Mouse (Mus musculus): Measurements from ENCODE around the gene Tmem253.

Gene Tmem253

GRCm38 (mm10) chr14:52015445-52016100, at the start of gene Tmem253:
TSS of gene Tmem253 (plus strand) at chr14:52015658.
- peak in 1 of 2 experiments; percentile 46 for DNase-seq

DNA sequence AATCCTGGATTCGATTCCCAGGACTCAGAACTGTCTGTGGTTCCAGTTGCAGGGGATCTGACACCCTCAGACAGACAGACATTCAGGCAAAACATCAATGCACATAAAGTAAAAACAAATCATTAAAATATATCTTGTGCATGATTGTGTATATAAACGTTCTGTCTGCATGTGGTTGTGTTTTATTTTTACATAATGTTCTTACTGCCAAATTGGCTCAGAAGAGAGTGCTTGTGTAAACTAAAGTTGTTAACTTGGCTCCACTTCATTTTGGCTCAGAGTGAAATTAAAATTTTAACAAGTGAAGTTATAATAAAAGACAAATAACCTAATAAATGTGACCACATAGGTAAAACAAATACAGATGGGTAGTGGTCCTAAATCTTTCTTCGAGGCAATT, 48.1 kb upstream of the Tmem253 start:
- DNase-seq = no peak

GRCm38 (mm10) chr14:51979252-51979651, 36.2 kb upstream of the Tmem253 start:
- DNase-seq = no peak

DNA sequence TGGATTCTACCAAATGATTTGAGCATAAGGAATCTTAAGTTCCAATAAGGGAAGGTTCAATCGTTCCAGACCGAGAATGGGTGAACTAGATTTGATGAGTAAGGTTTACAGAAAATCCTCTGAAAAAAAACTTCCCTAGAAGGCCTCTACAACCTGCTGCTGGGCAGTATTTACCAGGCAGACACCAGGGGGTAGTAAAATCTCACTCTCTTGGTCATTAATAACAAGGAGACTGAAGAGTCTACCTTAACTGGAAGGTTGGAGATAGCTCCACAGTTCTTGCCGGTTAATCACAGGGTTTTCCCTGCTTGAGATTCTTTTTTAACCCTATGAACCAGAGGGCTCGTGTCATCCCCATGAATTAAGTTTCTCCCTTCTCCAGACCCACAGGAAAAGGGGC, 32.2 kb upstream of the Tmem253 start:
- DNase-seq = no peak

DNA sequence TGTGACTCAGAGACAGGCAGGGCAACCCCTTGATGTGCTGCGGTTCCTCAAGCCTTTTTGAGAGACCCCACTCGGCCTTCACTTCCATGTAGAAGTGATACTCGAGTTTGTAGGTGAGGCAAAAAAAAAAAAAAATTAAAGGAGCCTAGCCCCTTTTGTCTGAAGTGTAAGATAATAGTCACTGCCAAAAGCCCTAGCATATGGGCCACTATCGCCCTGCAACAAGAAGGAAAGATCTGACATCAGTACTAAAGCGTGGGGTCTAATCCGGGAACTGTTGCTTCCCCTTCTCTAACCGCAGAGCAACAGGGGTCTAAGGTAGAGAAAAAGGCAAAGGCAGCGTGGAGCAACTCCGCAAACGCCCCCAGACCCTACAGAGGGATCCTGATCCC, 31.6 kb upstream of the Tmem253 start:
- no peak for DNase-seq

DNA sequence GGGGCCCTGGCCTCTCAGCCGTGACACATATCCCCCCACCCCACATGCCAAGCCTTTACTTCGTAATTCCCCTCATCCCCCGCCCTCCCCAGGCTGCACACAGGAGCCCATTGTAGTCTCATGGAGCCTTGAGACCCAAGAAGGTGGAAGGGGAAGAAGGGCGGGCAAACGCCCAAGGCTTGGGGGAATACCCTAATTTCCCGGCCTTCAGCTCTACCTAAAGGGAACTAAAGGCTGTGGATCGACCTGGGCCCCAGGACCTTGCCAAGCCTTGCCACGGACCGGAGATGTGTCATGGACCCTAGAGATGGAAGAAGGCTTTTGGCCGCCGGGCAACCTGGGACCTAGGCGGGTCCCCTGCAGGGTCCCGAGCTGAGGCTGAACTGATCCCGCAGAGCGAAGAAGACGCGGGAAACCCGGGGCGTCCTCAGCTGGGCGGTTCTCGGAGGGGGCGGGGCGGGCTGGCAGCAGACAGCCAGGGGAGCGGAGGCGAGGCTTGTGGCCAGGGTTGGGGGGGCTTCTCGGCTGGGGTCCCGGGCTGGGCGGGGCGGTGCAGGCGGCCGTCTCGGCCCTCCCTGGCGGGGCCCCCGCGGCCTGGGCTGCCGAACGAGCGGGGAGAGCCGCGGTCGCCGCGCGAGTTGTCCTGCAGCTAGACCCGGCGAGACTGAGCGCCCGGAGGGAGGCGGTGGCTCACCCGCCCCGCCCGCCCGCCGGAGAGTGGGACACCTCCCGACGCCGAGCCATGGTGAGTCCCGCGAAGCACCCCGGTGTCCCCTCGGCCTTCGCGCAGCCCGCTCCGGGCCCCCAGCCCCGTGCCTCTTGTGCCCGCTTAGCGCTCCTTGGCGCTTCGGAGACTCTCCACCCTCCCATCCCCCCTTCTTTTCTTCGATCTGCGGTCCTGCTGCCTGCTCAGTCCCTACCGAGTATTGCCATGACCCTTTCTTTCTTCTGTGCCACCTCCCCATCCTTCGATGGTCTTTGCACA, 30.9 kb upstream of the Tmem253 start, which contains the start of gene Arhgef40:
TSS of gene Arhgef40 (plus strand) at position 473 of the 985 bp plus-strand sequence.
- DNase-seq = peak; percentile 75 to 82

GRCm38 (mm10) chr14:51985301-51986152, 29.9 kb upstream of the Tmem253 start:
- DNase-seq = peak; percentile 61 to 75

- DNase-seq = no peak
These were observed 29.3 kb upstream of the Tmem253 start for GRCm38 (mm10) chr14:51986153-51986505.

DNA sequence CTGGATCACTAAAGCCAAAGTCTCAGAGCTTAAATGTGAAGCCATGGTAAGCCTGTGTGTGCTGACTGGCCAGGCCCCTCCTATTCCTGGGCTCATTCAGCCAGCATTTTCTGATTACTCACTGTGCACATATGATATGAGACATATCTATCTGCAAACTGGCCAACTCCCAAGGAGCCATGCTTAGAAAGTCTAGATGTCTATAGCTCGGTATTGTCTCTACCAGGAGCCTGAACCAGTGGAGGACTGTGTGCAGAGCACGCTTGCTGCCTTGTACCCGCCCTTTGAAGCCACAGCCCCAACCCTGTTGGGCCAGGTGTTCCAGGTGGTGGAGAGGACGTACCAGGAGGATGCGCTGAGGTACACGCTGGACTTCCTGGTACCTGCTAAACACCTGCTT, 28.3 kb upstream of the Tmem253 start:
- DNase-seq = no peak

DNA sequence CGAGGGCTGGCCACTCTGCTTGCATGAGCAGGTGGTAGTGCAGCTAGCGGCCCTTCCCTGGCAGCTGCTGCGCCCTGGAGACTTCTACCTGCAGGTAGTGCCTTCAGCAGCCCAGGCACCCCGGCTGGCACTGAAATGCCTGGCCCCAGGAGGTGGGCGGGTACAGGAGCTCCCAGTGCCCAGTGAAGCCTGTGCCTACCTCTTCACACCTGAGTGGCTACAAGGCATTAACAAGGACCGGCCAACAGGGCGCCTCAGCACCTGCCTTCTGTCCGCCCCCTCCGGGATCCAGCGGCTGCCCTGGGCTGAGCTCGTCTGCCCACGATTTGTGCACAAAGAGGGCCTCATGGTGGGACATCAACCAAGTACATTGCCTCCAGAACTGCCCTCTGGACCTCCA, 26.7 kb upstream of the Tmem253 start:
- peak in 1 of 2 experiments; percentile 15 for DNase-seq

GRCm38 (mm10) chr14:51989461-51989970, 25.9 kb upstream of the Tmem253 start:
- DNase-seq = no peak

- DNase-seq = no peak
These were observed 21.0 kb upstream of the Tmem253 start for GRCm38 (mm10) chr14:51994453-51994852.

- no peak for DNase-seq
These were observed 20.1 kb upstream of the Tmem253 start for GRCm38 (mm10) chr14:51995219-51995871.

DNA sequence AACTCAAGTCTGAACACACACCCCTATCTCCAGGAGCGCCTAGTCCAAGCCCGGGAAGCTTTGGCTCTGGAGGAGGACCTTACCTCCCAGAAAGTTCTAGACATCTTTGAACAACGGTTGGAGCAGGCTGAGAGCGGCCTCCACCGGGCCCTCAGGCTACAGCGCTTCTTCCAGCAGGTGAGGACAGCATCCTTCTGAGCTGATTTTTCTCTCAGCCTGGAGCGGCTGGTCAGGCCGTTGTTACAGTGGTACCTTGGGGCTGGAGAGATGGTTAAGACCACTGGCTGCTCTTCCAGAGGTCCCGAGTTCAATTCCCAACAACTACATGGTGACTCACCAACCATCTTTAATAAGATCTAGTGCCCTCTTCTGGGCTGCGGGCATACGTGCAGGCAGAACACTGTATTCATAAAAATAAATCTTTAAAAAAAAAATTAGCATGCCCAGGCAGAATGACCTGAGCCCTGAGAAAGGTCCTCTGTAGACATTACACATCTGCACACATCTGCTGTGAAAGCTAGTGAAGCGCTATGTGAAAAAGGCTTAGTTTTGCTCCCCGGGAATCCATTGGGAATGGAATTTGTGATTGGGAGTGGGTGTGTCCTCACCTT, 19.1 kb upstream of the Tmem253 start:
- DNase-seq = peak in 1 of 2 experiments; percentile 33

- DNase-seq = peak in 1 of 2 experiments; percentile 51
These were observed 18.6 kb upstream of the Tmem253 start for GRCm38 (mm10) chr14:51996866-51997265.

DNA sequence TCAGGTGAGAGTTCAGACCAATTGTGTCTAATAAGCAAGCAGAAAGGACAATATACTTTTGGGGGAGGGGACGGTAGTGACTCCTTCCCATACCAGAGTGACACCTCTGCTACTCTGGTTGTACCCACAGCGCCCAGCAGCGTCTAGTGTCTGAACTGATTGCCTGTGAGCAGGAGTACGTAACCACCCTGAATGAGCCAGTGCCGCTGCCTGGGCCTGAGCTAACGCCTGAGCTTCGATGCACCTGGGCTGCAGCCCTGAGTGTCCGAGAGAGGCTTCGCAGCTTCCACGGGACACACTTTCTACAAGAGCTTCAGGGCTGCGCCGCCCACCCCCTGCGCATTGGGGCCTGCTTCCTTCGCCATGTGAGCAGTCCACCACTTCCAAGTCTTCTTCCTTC, 18.0 kb upstream of the Tmem253 start:
- DNase-seq = peak in 1 of 2 experiments; percentile 12

DNA sequence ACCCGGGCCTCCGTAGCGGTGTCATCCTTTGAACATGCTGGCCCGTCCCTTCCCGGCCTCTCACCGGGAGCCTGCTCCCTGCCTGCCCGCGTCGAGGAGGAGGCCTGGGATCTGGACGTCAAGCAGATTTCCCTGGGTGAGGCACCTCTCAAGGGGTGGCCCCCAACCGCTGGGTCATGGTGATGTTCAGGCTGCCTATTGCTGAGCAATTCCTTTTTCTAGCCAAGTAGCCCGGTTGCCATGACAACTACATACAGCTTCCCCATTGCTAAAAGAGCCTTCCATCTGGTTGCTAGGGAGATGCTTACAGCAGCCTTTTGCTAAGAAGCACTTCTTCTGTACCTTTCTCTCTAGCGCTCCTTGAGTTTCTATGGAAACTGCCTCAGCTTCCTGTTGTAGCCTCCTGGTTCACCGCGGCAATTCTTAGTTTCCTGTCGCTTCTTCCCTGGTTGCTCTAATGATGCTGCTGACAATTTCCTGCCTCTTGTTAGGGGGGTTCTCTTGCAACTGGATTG, 11.4 kb upstream of the Tmem253 start:
- DNase-seq = peak; percentile 60 to 64

DNA sequence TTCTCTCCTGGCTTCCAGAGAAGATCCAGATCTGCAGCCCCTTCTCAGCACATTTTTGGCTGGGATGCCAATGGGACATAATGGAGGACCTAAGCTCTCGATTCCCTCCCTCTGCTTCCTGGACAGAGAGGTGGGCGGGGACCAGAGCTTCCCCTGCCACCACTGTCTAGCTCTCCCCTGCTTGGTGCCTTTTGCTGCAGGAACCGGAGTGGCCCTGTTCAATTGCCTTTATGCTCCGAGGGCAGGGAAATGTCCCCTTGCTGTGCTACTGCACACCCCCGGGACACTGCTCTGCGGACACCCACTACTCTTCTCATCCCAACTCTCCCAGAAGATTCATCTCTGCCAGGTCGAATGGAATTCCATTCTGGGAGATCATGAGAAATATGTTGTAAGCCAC, 10.3 kb upstream of the Tmem253 start:
- no peak for DNase-seq

DNA sequence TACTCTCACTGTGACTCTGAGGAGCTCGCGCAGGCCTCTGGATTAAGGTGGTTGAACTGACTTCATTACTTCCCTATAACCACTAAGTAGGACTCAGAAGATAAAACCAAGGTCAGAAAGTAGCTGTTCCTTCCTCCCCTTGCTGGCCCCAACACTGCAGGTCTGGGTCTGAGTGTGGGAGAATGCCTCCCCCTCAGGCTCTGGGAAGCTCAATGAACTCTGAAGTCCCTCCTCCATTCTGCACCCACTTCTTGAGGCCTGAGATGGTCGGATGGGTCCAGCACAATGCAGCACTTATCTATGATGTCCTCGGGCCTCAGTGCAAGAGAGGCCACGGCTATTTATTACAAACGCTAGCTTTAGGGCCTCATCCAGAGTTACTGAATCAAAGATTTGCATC, 9.8 kb upstream of the Tmem253 start:
- DNase-seq = no peak

- DNase-seq = no peak
These were observed 9.2 kb upstream of the Tmem253 start for GRCm38 (mm10) chr14:52006241-52006640.

GRCm38 (mm10) chr14:52006771-52007170, 8.7 kb upstream of the Tmem253 start:
- DNase-seq = no peak
